Mouse (Mus musculus) natural killer cell, adult 2 months (primary cell): ENCODE data around the gene Setd7.

ENCODE experiments used
- DNase-seq, 2 experiments: peaks; one replicate each; pipeline ENCODE4 v3.0.0; 2022; ENCODE audit warnings: low spot score in 2 of 2

Setd7 gene

GRCm38 (mm10) chr3:51475706-51476105, 85.0 kb downstream of the Setd7 start:
- no peak for DNase-seq

GRCm38 (mm10) chr3:51468530-51468929, 92.1 kb downstream of the Setd7 start:
- no peak for DNase-seq
